8 mouse cellular contexts compared by ENCODE assay signal in genomic region chr7:122972006-122972689, GRCm38 (mm10). TPM values are rescaled to one million over a fixed set of nuclear protein-coding genes. Genes with fewer than 3 reads are reported as not detected.
DNase-seq lines count a peak whose midpoint lies in the region; ATAC-seq and TF ChIP-seq lines count a peak whose summit lies in the region.

No protein-coding gene starts in this region.

- DNase-seq in kidney, adult 2 months = no peak
- no peak for DNase-seq in kidney, postnatal 4 days
- peak; percentile 34 for DNase-seq in MEL (ENCODE audit: low read depth, low spot score)
- no peak for DNase-seq in midbrain, embryonic 14.5 days
- no peak for DNase-seq in embryo, embryonic 9.5 days (ENCODE audit: extremely low spot score)
- DNase-seq in urinary bladder, postnatal 4 days (ENCODE audit: low spot score in 2 of 2) = no peak
- no peak for DNase-seq in layer of hippocampus, postnatal 10 days (ENCODE audit: low spot score in 2 of 2)

- peak overlapping the region; percentile 89 for H3K4me2 ChIP-seq in hindbrain, embryonic 12.5 days (replicated peaks)
- peak overlapping the region; percentile 94 for H3K4me2 ChIP-seq in midbrain, embryonic 14.5 days (ENCODE audit: low read length)

- ATAC-seq in hindbrain, embryonic 12.5 days (ENCODE audit: low FRiP score) = no peak
- ATAC-seq in midbrain, embryonic 14.5 days (ENCODE audit: low FRiP score, low TSS enrichment) = no peak

- H3K4me3 ChIP-seq in kidney, adult 2 months (ENCODE audit: insufficient read depth, low read depth, low read length) = peak overlapping the region; percentile 41
- H3K4me3 ChIP-seq in MEL (ENCODE audit: control insufficient read depth in 1 of 2, insufficient read depth in 1 of 2, low read depth in 2 of 2, low read length in 2 of 2) = peak overlapping the region; percentile 51 to 95
- peak overlapping the region; percentile 84 for H3K4me3 ChIP-seq in hindbrain, embryonic 12.5 days
- H3K4me3 ChIP-seq in midbrain, embryonic 14.5 days (replicated peaks; ENCODE audit: low read depth, low read length) = peak overlapping the region; percentile 98

- no peaks in the 10 kb centered on the region for H3K27me3 ChIP-seq in kidney, adult 2 months (replicated peaks; ENCODE audit: control insufficient read depth, insufficient read depth, low read length)
- no peaks in the 10 kb centered on the region for H3K27me3 ChIP-seq in MEL (ENCODE audit: control insufficient read depth in 1 of 2, insufficient read depth in 2 of 2, low read length in 2 of 2)
- no peaks in the 10 kb centered on the region for H3K27me3 ChIP-seq in hindbrain, embryonic 12.5 days
- H3K27me3 ChIP-seq in midbrain, embryonic 14.5 days (ENCODE audit: control insufficient read depth, insufficient read depth, low read length) = no peaks in the 10 kb centered on the region

- H3K9me3 ChIP-seq in MEL (replicated peaks; ENCODE audit: insufficient read depth, low read length) = no peaks in the 10 kb centered on the region
- H3K9me3 ChIP-seq in hindbrain, embryonic 12.5 days (replicated peaks) = no peaks in the 10 kb centered on the region
- no peaks in the 10 kb centered on the region for H3K9me3 ChIP-seq in midbrain, embryonic 14.5 days (ENCODE audit: control insufficient read depth, low read length)

- TF ChIP-seq CTCF in kidney, adult 2 months (conservative IDR thresholded peaks at IDR 0.05; ENCODE audit: insufficient read depth, insufficient read length, low read depth, low read length) = no peak
- TF ChIP-seq CTCF in MEL (IDR thresholded peaks at IDR 0.05 in 2 of 3, conservative IDR thresholded peaks at IDR 0.05 in 1 of 3; ENCODE audit: control insufficient read depth in 1 of 3, insufficient read depth in 1 of 3, low read depth in 2 of 3, low read length in 3 of 3, poor library complexity in 1 of 3, severe bottlenecking in 1 of 3) = no peak

- TF ChIP-seq RAD21 in MEL (IDR thresholded peaks at IDR 0.05; ENCODE audit: low read depth, low read length) = no peak

- TF ChIP-seq POLR2A in kidney, adult 2 months (IDR thresholded peaks at IDR 0.05; ENCODE audit: low read depth, low read length) = no peak
- TF ChIP-seq POLR2A in MEL (IDR thresholded peaks at IDR 0.05; ENCODE audit: control insufficient read depth in 1 of 2, insufficient read depth in 1 of 2, low read depth in 1 of 2, low read length in 2 of 2, poor library complexity in 1 of 2) = no peak

- WGBS in kidney, adult 2 months = 79% methylated on average over 4 of the region's 4 CpGs
- 84% methylated on average over 4 of the region's 4 CpGs for WGBS in hindbrain, embryonic 12.5 days
- WGBS in midbrain, embryonic 14.5 days = 93% methylated on average over 4 of the region's 4 CpGs

- peaks cover 5% of the 10 kb centered on the region for H3K36me3 ChIP-seq in kidney, adult 2 months (ENCODE audit: control insufficient read depth, insufficient read depth, low read length)
- peaks cover 13 to 37% of the 10 kb centered on the region in 2 experiments for H3K36me3 ChIP-seq in MEL (ENCODE audit: control insufficient read depth in 1 of 2, insufficient read depth in 2 of 2, low read length in 2 of 2)
- peaks cover 14% of the 10 kb centered on the region for H3K36me3 ChIP-seq in hindbrain, embryonic 12.5 days
- H3K36me3 ChIP-seq in midbrain, embryonic 14.5 days (ENCODE audit: control insufficient read depth, insufficient read depth, low read length) = peaks cover 8% of the 10 kb centered on the region

- H3K79me2 ChIP-seq in MEL (ENCODE audit: control insufficient read depth, insufficient read depth, low read length, poor library complexity) = peaks cover 45% of the 10 kb centered on the region

- no peak overlapping the region for H3K27ac ChIP-seq in kidney, adult 2 months (ENCODE audit: insufficient read depth, low read depth, low read length)
- H3K27ac ChIP-seq in MEL (ENCODE audit: control insufficient read depth, low read depth, low read length) = no peak overlapping the region
- no peak overlapping the region for H3K27ac ChIP-seq in hindbrain, embryonic 12.5 days
- no peak overlapping the region for H3K27ac ChIP-seq in midbrain, embryonic 14.5 days (replicated peaks; ENCODE audit: low read depth, low read length)

- TF ChIP-seq EP300 in MEL (IDR thresholded peaks at IDR 0.05; ENCODE audit: low read depth in 1 of 2, low read length in 2 of 2) = no peak

- H3K9ac ChIP-seq in MEL (ENCODE audit: control insufficient read depth, low read depth, low read length, poor library complexity, severe bottlenecking) = peak overlapping the region; percentile 100
- H3K9ac ChIP-seq in hindbrain, embryonic 12.5 days = no peak overlapping the region
- peak overlapping the region; percentile 99; the same call in 1 of the 2 replicates for H3K9ac ChIP-seq in midbrain, embryonic 14.5 days (replicated peaks; ENCODE audit: low read length)

- peaks cover 15% of the 10 kb centered on the region for H3K4me1 ChIP-seq in kidney, adult 2 months (ENCODE audit: control insufficient read depth, insufficient read depth, low read length)
- H3K4me1 ChIP-seq in MEL (ENCODE audit: control insufficient read depth in 1 of 2, insufficient read depth in 2 of 2, low read length in 2 of 2) = peaks cover 11% of the 10 kb centered on the region in 2 experiments
- H3K4me1 ChIP-seq in hindbrain, embryonic 12.5 days = peaks cover 21% of the 10 kb centered on the region
- H3K4me1 ChIP-seq in midbrain, embryonic 14.5 days (ENCODE audit: control insufficient read depth, insufficient read depth, low read length) = peaks cover 42% of the 10 kb centered on the region

TF ChIP-seq in MEL, 35 proteins besides CTCF, POLR2A, EP300 and RAD21:
- TF ChIP-seq JUND (IDR thresholded peaks at IDR 0.05; ENCODE audit: low read depth, low read length) (no peak), UBTF (IDR thresholded peaks at IDR 0.05; ENCODE audit: borderline replicate concordance, insufficient read depth, low read depth, low read length) (no peak), TBP (IDR thresholded peaks at IDR 0.05; ENCODE audit: low read depth, low read length) (no peak), ZNF384 (IDR thresholded peaks at IDR 0.05; ENCODE audit: low read depth, low read length) (no peak), CHD1 (IDR thresholded peaks at IDR 0.05; ENCODE audit: low read depth, low read length) (no peak), ZKSCAN1 (IDR thresholded peaks at IDR 0.05; ENCODE audit: low read depth, low read length) (no peak), RCOR1 (IDR thresholded peaks at IDR 0.05; ENCODE audit: low read depth, low read length) (no peak), USF2 (IDR thresholded peaks at IDR 0.05; ENCODE audit: borderline replicate concordance in 1 of 2, insufficient read depth in 1 of 2, low read depth in 1 of 2, low read length in 2 of 2) (no peak), ELF1 (IDR thresholded peaks at IDR 0.05; ENCODE audit: low read depth, low read length) (no peak), NRF1 (IDR thresholded peaks at IDR 0.05; ENCODE audit: insufficient read depth, low read depth, low read length, poor library complexity, severe bottlenecking) (no peak), GATA1 (IDR thresholded peaks at IDR 0.05; ENCODE audit: low read depth, low read length) (no peak), ZC3H11A (IDR thresholded peaks at IDR 0.05; ENCODE audit: low read depth, low read length) (no peak), USF1 (IDR thresholded peaks at IDR 0.05; ENCODE audit: low read depth, low read length) (no peak), E2F4 (IDR thresholded peaks at IDR 0.05; ENCODE audit: borderline replicate concordance, low read depth, low read length) (no peak), SMC3 (IDR thresholded peaks at IDR 0.05; ENCODE audit: low read depth, low read length) (no peak), TAL1 (IDR thresholded peaks at IDR 0.05; ENCODE audit: low read length) (no peak), MEF2A (IDR thresholded peaks at IDR 0.05; ENCODE audit: extremely low read depth, insufficient replicate concordance, low read depth, low read length, poor library complexity, severe bottlenecking) (no peak)

RNA-seq across cellular contexts. Expression of gene Rbbp6, which starts 6.7 kb away (rescaled TPM):
- polyA plus RNA-seq in kidney, adult 2 months (2012; rRNA removed) = 7.2 and 11.1 TPM in 2 replicates
- total RNA-seq in MEL (2012; rRNA removed) = 22.7 and 25.6 TPM in 2 replicates
- polyA plus RNA-seq in MEL (2012; ENCODE audit: insufficient read depth in 1 of 2, insufficient read length in 2 of 2, low read depth in 1 of 2, low replicate concordance in 2 of 2, missing spikeins in 1 of 2) = 10 to 100 TPM in 1 of 2 experiments, not detected in 1; 70.6 TPM
- 37.9 and 40.4 TPM in 2 replicates for polyA plus RNA-seq in hindbrain, embryonic 12.5 days (2016; fragmentation: Nextera tagmentation; extraction: Ambion mirVana)
- polyA plus RNA-seq in midbrain, embryonic 14.5 days (2014; fragmentation: Nextera tagmentation; extraction: Ambion mirVana) = 31.6 and 36.8 TPM in 2 replicates
- total RNA-seq in layer of hippocampus, postnatal 10 days (2021) = 10 to 100 TPM; 64.8 to 68.6 TPM

Comparison
In these comparisons a context has a peak if more than half of its experiments do, and no peak if none do; other contexts are left out.
1. H3K4me3 ChIP-seq: peak in every context shown above with its lines; median percentile 98 in midbrain, embryonic 14.5 days; 84 in hindbrain, embryonic 12.5 days; 73 in MEL; 41 in kidney, adult 2 months.